Mouse (Mus musculus) lung, adult 10 weeks (tissue): ENCODE results near the gene AA792892. TPM values are rescaled to one million over a fixed set of nuclear protein-coding genes. Genes with fewer than 3 reads are reported as not detected.

ENCODE experiments used
- polyA plus RNA-seq: library from polyadenylated mRNA; stranded (reverse); fragments of 350-450 nt; fragmentation: Illumina TruSeq; extraction: RNeasy Lipid Tissue Mini Kit (QIAGEN cat#74804); gene quantifications from one replicate; pipeline ENCODE4 v1.2.3, GENCODE M21; 2014; ENCODE audit warnings: low read depth, low replicate concordance; ENCODE audit not compliant: insufficient read depth

The AA792892 gene
- not detected for polyA plus RNA-seq

DNA sequence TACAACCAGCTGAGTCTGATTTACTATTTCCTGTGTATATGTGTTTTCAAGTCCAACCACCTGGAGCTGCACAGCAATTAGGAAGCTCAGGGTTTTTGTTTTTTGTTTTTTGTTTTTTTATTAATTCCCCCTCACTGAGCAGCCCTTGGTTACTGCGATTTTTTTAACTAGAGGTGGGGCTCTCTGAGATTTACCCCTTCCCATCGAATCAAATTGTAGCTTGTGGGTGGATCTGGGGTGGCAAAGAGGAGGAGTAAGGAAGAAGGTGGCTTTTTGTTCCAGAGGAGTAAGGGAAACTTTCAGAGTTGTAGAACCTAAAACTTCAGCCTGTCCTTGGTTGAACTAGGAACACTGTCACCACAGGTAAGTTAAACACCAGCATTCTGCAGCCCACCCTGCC lies at the start of gene AA792892:
Gene AA792892, plus strand, starts transcription at position 301 of the 400 bp plus-strand sequence.

DNA sequence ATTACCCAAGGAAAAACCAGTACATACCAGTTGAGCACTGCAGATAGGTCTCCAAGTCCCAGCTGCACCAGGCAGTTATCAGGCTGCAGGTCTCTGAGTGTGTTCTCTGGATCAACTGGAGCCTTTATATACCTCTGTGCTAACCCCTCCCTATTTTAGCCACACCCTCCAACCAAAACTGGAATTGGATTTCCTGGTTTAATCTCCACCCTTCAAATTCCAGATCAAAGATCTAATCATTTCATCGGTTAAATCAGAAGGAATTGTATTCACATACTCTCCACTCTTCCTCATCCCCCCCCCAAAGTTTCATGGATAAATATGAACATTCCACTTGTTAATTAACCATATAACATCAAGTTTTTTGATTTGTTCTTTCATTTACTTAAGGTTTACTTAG lies 32.9 kb upstream of the AA792892 start, which contains the start of gene A430089I19Rik:
Gene A430089I19Rik, minus strand, starts transcription at position 101 of the 400 bp plus-strand sequence.

DNA sequence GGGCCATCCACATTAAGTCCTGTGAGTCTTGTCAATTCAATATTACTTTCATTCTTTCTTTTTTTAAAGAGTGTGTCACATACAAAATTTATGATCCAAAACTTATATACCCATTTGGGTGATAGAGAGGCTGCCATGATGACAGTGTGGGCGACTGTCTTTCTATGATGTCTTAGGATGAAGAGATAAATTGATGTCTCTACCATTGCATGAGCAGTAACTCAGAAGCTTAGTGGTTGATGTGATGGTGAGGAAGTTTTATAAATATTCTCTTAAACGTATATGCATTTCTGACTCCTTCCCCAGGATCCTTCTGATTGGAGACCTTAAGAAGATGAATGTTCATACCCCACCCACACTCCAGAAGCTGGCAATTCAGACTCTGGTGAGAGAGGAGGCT lies 25.4 kb upstream of the AA792892 start, which contains the start of gene Gm6502:
Gene Gm6502, plus strand, starts transcription at position 301 of the 400 bp plus-strand sequence.

Other genes with a start within 250 kb of the AA792892 start
- gene Gm3106, start 121.7 kb upstream of the AA792892 start, polyA plus RNA-seq = not detected
- gene A430089I19Rik, start 33.0 kb upstream of the AA792892 start, polyA plus RNA-seq = not detected
- gene Gm6502, start 25.3 kb upstream of the AA792892 start, polyA plus RNA-seq = not detected
- not detected for gene Gm7682, start 106.0 kb downstream of the AA792892 start, polyA plus RNA-seq
- gene Gm3139, start 186.5 kb downstream of the AA792892 start, polyA plus RNA-seq = not detected